Mouse (Mus musculus) left cerebral cortex, postnatal 36 days (tissue): ENCODE data around the gene Fastkd3. TPM values are rescaled to one million over a fixed set of nuclear protein-coding genes. Genes with fewer than 3 reads are reported as not detected.

ENCODE experiments used
- DNase-seq, 2 experiments: peaks; one replicate each; pipeline ENCODE4 v3.0.0; 2021 to 2022; ENCODE audit warnings: low spot score in 2 of 2, mixed read lengths in 1 of 2
- intact Hi-C: fragments of 180-260 bp; cut with DNase I; formaldehyde crosslinking; loops from one replicate; pipeline ENCODE4 v1.15.1; 2025
- total RNA-seq, 2 experiments: library from RNA; stranded (reverse); gene quantifications; 2 replicates each; pipeline ENCODE4 v1.2.3; 2021

Gene Fastkd3
- total RNA-seq, 2 experiments from 2014 or later: 14.1 to 15.1 TPM

DNA sequence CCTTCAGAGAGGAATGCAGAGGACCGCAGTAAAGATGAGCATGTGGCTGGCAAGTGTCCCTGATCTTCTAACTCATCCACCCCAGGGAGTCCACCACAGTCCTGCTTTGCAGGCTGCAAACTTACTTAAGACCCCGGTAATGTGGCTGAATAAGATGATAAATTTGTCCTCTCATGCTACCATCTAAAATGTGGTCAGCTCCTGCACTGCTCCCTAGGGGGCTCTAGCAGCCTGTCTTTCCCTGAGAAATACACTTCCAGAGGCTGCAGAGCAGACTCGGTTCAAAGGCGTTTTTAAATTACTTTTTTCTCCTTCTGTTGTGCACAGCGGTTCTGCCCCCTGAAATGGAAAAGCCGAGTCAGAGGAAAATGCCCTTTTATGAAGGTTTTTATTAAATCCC lies 19.1 kb downstream of the Fastkd3 start:
- intact Hi-C loops: loop anchor here (2.0 to 5.0 kb wide), 3 partner anchors 396 to 886 kb away; partner anchors contain the start of gene Adcy2
- DNase-seq: peak in 1 of 2 experiments; percentile 46

- intact Hi-C loops: loop anchor here (5.0 kb wide), 2 partner anchors 394 to 884 kb away; partner anchors contain the start of gene Adcy2
- peak in 1 of 2 experiments; percentile 27 for DNase-seq
Measured at GRCm38 (mm10) chr13:68603085-68603484, 21.1 kb downstream of the Fastkd3 start.

GRCm38 (mm10) chr13:68605689-68606126 lies 23.7 kb downstream of the Fastkd3 start:
- peak in 1 of 2 experiments; percentile 23 for DNase-seq
- intact Hi-C loops: no loop called here

- intact Hi-C loops: no loop called here
- DNase-seq: peak in 1 of 2 experiments; percentile 17
Measured at GRCm38 (mm10) chr13:68607652-68608405, 25.8 kb downstream of the Fastkd3 start.

GRCm38 (mm10) chr13:68622792-68623191 lies 40.8 kb downstream of the Fastkd3 start:
- no peak for DNase-seq
- intact Hi-C loops: loop anchor here (5.0 kb wide), 1 partner anchor 840 kb away; no protein-coding TSS in a partner anchor

DNA sequence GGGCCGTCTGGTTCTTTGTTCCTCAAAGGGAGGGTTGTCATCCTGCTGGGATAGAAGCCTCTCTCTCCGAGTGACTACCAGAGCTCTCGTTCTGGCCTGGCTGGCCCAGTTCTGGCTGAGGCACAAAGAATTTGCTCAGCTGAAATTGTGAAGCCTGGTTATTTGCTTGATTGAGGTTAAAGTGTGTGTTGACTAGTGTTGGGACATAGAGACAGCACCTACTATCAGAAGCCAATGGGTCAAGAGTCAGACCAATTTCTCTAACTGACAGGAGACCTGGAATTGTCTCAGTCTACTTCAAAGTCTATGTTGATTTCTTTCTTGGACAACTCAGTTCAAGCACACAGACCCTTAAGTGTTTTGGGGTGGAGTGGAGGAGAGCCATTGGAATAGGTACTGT lies 45.0 kb downstream of the Fastkd3 start:
- intact Hi-C loops: no loop called here
- no peak for DNase-seq

Other genes starting within 250 kb of the Fastkd3 start
- gene Mtrr, start 85 bp upstream of the Fastkd3 start, total RNA-seq: 10 to 100 TPM; 14.3 to 19.3 TPM
- 10 to 100 TPM; 18.9 to 22.2 TPM for gene 1700001L19Rik, start 15.2 kb downstream of the Fastkd3 start, total RNA-seq